Mouse (Mus musculus) left cerebral cortex, postnatal 14 days (tissue): ENCODE results near the gene Tpd52l2. TPM values are rescaled to one million over a fixed set of nuclear protein-coding genes. Genes with fewer than 3 reads are reported as not detected.
A peak's percentile ranks its signal among the peaks of the same experiment; 100 is the strongest.

Experiments used
- DNase-seq, 2 experiments: peaks; one replicate each; pipeline ENCODE4 v3.0.0; 2021 to 2022; ENCODE audit warnings: low spot score in 2 of 2, mixed read lengths in 1 of 2
- intact Hi-C: fragments of 180-260 bp; cut with DNase I; formaldehyde crosslinking; loops from one replicate; pipeline ENCODE4 v1.15.1; 2025
- long read RNA-seq, 2 experiments: library from polyadenylated mRNA; stranded (forward); transcript quantifications; one replicate each; pipeline ENCODE4 v2.0.0; 2021
- total RNA-seq, 2 experiments: library from RNA; stranded (reverse); gene quantifications; 2 replicates each; pipeline ENCODE4 v1.2.3; 2021

The Tpd52l2 gene
- total RNA-seq = 10 to 100 TPM; 69.5 to 74.8 TPM
- long read RNA-seq, experiment 1, transcript Tpd52l2-203 (9 exons, 985 nt) = minor isoform, 5 of 73 reads
- long read RNA-seq, experiment 1, transcript Tpd52l2-204 (6 exons, 3,475 nt) = minor isoform, 7 of 73 reads
- long read RNA-seq, experiment 1, transcript Tpd52l2-202 (7 exons, 1,799 nt) = major isoform, 9 of 73 reads
- long read RNA-seq, experiment 1, transcript Tpd52l2-201 (7 exons, 2,950 nt) = minor isoform, 5 of 73 reads
- long read RNA-seq, experiment 1, partial matches to known transcripts = 4 of 73 reads
- long read RNA-seq, experiment 1, other reads (novel, unspliced or antisense) = 38 of 73 reads
- long read RNA-seq, experiment 2, transcript Tpd52l2-202 (7 exons, 1,799 nt) = major isoform, 9 of 66 reads
- long read RNA-seq, experiment 2, transcript Tpd52l2-208 (8 exons, 3,603 nt) = minor isoform, 6 of 66 reads
- long read RNA-seq, experiment 2, transcript Tpd52l2-203 (9 exons, 985 nt) = minor isoform, 7 of 66 reads
- long read RNA-seq, experiment 2, transcript Tpd52l2-201 (7 exons, 2,950 nt) = minor isoform, 8 of 66 reads
- long read RNA-seq, experiment 2, partial matches to known transcripts = 4 of 66 reads
- long read RNA-seq, experiment 2, other reads (novel, unspliced or antisense) = 28 of 66 reads

DNA sequence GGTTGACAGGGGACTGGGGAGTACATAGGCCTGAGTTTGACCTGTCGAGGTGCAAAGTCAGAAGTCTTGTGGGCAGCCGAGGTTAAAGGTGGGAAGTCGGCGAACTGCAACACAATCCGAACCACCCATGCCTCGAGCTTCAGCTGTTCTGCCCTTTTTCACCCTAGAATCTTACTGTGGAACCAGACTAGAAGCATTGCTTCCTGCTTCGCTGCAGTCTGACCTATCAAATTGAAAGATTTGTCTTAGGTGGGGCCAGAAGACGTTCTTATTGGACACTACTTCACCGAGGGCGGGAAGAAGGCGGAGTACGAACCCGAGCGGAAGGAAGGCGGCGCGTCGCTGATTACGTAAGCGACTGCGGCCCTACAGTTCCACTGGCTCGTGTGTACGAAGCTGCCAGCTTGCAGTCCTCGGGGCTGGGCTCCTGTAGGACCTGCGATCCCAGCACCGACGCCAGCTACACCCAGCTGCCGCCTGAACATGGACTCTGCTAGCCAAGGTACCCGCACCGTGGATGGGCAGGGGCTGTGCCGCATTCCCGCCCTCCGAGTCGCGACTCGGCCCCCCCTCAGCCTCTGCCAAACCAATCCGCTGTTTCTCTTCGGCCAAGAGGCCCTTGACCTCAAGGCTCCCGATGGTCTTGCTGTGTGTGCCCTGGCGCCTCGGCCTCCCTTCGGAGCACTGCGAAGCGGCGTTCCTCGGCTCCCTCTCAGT is at the start of gene Tpd52l2:
Gene Tpd52l2 (plus strand): TSS at position 312 of the 717 bp plus-strand sequence.
- intact Hi-C loops = loop anchor here (5.0 kb wide), 2 partner anchors 85 to 105 kb away; no protein-coding TSS in a partner anchor
- DNase-seq = peak; percentile 95 to 96

DNA sequence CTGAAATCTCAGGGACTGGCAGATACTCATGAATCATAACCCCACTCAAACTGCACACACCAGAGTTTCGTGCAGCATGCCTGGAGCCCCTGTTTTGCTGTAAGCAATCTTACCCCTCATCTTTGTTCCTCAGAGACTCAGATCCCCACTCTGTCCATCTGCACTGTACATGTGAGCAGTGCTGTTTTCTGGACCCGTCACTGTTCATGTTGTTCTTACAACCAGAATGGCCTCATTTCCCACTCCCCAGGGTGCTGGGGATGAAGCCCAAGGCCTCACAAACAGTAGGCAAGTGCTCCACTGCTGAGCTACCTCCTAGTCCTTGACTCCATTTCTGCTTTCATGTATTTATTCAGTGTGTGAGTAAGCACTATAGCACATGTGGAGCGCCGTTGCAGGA is 44.8 kb upstream of the Tpd52l2 start:
- no peak for DNase-seq
- intact Hi-C loops = no loop called here

DNA sequence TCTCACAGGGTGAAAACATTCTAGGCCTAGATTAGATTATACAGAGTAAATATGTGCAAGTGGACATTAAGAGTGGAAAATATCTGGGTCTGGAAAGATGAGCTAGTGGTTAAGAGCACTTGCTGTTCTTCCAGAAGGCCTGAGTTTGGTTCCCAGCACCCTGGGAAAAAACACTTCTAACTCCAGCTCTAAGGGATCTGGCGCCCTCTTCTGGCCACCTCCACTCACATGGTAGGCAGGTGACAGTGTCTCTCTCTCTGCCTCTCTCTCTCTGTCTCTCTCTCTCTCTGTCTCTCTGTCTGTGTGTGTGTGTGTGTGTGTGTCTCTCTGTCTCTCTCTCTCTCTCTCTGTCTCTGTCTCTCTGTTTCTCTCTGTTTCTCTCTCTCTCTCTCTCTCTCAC is 43.7 kb upstream of the Tpd52l2 start:
- DNase-seq = no peak
- intact Hi-C loops = no loop called here

DNA sequence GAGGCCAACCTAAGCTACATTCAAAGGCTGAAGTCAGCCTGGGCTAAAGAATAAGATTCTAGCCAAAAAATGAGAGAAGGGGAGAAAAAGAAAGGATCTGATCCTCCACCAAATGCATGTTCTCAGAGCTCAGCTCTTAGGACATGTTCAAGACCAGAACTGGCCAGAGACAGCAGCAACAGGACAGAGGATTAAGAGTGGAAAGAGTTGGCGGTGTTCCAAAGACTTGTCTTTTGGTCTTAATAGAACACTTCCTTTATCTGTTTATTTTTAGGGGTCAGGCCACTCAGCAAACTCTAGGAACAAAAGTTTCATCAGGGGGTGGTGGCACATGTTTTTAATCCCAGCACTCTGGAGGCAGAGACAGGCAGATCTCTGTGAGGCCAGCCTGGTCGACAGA is 41.0 kb upstream of the Tpd52l2 start:
- DNase-seq = no peak
- intact Hi-C loops = loop anchor here (5.0 kb wide), 1 partner anchor 44 kb away; no protein-coding TSS in a partner anchor

DNA sequence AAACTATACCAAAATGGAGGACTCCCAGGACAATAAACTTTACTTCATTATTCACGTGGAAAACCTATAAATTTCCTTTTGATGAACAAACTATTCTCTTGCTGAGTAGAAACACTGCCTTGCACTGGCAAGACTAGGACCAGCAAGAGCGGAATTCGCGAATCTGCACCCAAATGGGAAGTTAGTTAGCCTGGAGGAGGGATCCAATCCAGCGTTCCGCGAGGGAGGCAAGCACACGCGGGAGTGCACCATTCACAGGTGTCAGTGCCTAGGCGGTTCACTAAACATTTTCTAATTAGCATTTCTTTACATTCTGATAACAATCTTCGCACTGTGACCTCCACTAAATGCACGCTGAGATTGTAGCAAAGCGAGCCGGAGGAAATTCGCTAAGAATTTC is 39.1 kb upstream of the Tpd52l2 start:
- intact Hi-C loops = loop anchor here (5.0 kb wide), 1 partner anchor 46 kb away; no protein-coding TSS in a partner anchor
- DNase-seq = peak; percentile 16 to 24

DNA sequence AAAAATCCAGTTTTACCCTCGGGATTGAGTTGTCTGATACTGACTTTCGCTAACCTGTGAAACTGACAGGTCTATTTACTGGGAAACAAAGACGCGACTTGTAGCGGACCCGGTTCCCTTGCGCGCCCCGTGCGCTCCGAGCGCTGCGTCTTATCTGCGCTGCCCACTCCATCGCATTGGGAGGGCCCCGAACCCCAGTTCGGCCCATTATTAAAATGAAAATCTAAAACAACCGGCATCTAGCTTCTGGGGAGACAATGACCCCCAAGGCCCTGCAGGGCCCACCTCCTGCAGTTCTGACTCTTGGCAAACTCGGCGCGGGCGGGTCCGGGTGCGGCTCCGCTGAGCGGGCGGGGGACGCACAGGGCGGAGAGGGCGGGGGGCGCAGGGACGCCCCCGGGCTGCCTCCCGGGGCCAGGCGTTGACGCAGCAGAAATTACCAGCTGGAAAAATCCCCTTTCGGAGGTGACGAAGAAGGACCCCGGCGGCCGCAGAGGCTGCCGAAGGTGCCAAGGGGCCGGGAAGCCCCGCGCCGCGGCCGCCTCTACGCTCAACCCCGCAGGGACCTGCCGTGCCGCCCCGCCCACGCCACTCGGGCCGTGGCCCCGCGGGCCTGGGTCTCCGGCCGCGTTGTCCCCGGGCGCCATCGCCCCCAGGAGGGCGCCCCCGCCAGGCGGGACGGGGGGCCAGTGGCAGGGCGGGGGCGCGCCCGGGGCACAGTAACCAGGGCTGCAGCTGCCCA is 38.4 kb upstream of the Tpd52l2 start:
- no peak for DNase-seq
- intact Hi-C loops = loop anchor here (5.0 kb wide), 1 partner anchor 46 kb away; no protein-coding TSS in a partner anchor

DNA sequence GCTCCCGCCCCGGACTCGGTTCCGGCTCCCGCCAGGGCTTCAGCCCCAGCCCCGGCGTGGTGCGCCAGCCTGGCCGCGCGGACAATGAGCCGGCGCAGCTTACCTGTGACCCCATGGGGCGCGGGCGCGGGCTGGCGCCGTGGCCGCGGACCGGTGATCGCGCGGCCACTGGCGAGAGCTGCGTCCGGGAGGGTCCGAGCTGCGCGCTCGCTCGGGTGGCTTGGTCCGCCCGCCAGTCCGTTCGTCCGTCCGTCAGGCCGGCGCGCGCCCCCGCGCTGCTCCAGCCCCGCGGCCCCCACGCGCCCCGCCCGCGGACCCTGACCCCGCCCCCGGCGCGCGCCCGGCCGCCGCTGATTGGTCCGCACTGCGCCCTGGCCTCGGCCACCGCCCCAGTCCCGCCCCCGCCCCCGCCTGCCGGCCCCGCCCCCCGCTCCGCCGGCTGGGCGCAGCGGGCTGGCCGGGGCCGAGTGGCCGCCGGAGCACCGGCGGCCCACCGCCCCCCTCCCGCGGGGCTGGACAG is 37.7 kb upstream of the Tpd52l2 start, which contains the start of gene Zbtb46:
Gene Zbtb46 (minus strand): TSS at position 274 of the 520 bp plus-strand sequence.
- DNase-seq = peak; percentile 52 to 78
- intact Hi-C loops = loop anchor here (5.0 kb wide), 1 partner anchor 47 kb away; no protein-coding TSS in a partner anchor

DNA sequence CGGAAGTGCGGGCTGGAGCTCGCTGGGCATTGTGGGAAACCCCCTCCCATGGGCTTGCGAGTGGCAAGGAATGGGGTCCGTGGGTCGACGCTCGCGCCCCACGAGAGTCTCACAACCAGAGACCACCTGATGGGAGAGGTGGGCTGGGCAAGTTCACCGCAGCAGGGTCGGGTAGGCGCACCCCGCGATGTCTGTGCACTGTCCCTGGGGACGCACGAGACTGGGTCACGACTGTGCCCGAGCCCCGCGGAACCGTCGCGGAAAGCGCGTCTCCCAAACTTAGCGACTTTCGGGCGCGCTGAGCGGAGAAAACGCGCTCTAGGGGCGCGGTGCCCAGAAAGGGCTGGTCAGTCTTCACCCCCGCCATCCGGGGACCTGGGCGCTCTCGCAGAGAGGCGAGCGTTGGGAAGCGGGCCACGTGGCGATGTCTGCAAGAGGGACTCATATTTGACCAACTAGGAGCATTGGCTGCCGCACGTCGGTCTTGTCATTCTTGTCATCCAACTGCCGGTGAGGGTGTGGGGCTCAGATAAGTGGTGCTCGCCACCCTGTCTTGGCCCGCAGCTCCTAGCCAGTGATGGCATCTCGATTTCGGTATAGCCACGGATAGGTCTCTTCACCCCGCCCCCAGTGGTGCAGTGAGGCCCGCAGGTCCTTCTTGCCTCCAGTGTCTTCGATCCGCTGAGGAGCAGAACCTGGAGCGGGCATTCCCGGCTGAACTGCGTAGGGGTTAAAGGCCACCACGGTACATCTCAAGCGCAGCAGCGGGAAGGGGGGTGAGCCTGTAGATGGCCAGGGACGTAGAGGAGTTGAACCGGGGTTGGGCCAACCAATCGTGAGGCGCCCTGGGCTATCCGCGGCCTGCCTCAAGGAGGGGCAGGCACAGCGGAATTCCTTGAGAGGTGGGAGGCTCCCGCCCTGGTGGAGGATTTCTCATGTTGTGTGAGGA is 37.0 kb upstream of the Tpd52l2 start:
- intact Hi-C loops = loop anchor here (5.0 kb wide), 1 partner anchor 48 kb away; no protein-coding TSS in a partner anchor
- DNase-seq = peak; percentile 29 to 73

DNA sequence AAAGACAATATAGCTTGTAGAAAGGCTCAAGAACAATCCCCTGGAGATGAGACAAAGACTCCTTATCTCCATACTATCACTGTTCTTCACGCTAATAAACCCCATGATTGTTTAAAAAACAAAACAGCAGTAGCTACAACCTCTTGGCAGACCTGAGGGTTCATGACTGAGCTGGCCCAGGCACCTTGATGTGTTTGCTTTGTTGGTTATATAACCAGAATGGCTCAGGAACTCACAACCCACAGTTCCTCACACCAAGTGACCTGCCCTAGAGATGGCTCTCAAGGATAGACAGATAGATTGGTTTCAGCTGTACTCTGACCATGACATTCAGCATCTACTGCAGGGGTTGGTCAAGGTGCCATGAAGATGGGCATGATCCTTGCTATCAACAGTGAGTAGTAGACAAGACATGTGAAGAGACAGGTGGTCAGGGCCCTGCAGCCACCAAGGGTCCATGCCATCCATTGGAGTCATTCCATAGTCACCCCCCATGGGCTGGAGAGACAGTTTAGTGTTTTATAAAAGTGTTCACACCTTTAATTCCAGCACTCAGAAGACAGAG is 35.3 kb upstream of the Tpd52l2 start:
- DNase-seq = no peak
- intact Hi-C loops = no loop called here

DNA sequence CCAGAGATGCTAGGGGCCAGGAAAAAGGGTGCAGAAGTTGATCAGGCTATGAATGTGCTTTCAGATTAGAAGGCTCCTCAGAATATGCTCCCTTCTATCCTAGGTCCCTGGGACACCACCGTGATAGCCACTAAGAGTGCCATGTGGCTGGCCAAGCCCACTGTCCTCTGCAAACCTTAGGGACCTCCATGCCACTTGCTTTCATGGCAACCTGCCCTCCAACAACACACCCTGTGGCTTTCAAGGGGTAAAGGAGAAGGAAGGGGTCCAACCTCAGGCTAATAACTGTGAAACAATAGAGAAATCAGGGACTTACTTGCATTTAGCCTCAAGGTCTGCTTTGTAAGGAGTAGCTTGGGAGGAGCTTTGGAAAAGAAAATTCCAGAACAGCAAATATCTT is 34.3 kb upstream of the Tpd52l2 start:
- DNase-seq = no peak
- intact Hi-C loops = no loop called here

DNA sequence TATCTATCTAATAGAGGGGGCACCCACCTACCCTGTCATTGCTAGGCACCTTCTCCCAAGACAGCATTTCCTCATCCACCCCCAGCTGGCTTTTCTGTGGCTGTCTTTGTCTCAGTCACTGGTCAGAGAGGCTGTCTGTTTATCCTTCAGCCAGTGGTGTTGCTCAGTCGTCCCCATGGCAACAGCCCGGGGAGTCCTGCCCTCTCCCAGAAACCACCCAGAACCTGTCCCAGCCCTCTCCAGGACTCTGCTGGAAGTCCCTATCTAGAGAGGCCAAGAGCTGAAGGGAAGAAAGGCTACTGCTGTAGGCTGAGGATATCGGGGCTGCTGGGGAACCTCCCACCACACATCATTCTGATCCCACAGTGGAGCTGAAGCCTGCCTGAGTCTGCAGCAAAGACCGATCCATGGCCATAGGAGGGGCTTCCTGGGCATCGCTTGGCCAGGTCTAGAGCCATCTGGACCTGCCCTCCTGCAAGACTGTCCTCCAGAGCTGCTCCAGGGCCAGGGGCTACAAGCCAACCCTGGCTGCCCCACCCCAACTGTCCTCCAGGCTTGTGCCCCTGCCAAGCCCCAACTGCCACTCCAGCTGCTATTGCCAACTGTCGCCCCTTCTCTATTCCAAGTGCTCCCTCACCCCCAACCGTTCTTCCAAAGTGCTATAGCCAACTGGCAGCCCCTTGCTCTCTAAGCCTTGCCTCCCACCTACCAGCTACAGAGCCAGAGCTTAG is 33.8 kb upstream of the Tpd52l2 start:
- intact Hi-C loops = no loop called here
- peak; percentile 47 to 83 for DNase-seq

DNA sequence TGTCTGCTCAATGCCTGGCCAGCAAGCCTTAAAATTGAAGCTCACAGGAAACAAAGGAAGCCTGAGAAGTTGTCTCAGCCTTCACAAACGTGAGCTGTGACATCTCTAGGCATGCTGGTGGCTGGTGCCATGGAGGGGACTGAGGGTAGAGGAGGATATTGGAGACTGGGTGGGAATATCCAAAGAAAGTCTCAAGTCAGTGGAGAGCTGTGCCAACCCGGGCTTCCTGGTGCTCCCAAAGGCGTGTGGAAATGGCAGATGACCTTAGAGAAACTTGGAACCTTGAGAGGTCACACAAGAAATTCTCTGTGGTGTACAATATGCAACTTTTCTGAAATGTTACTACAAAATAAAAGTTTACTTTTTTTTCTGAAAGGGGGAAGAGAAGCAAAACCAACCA is 31.5 kb upstream of the Tpd52l2 start:
- DNase-seq = no peak
- intact Hi-C loops = no loop called here

DNA sequence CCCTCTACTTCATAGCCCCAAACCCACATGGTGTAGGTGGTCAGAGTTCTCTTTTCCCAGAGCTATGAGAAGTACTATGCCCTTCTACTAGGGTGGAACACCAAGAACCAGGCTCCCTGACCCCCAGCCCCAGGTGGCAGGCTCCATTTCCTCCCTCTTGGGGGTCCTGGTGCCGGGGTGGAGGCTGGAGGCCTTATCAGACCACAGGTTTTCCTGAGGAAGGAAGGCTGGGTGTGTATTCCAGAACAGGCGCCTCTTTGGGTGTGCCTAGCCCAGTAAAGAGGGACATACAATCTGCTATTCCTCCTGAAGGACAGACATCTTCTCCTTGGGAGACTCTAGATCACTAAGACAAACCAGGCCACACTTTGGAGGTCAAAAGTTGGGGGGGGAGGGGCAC is 26.7 kb upstream of the Tpd52l2 start:
- no peak for DNase-seq

DNA sequence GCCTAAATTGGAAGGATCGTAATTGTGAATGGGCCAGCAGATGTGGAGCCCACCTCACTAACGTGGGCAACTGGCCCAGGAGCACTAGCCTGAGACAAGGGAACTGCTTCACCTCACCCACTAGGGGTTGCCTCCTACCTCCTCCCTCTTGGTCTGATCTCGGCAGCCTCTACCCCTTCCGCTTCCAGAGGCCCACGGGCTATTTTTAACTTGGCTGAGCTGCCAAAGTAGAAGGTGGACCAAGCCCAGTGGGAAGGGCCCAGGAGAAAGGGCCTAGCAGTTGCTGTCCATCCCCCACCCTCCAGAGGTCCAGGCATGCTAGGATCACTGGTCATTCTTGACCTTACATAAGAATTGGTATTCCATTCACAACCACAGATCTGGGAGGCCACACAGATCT is 25.7 kb upstream of the Tpd52l2 start:
- DNase-seq = no peak
- intact Hi-C loops = no loop called here

More for the DNA sequence above, 26.7 kb upstream of the Tpd52l2 start:
- intact Hi-C loops = no loop called here

DNA sequence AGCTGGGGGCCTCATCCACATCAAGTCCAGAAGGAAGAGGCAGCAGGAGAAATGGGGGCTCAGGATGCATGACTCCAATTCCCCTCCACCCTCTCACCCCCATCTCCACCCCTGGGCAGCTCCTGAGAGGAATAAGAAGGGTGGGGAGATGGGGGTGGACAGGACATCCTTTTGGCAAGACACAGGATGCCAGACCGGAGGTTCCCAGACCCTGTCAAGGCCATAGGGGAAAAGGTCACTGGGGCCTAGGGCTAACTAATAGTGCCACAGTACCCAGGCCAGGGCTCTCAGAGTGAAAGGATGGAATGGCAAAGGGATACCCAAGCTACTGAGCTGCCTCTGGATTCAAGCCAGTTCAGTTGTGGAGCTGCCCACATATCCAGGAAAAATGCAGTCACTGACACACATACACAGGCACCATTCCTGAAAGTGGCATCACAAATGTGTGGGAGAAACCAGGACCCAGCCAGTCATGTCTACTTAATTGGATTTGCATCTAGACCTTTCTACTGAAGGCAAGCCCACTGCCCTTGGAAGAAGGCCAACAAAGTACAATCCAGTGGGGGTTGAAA is 24.6 kb upstream of the Tpd52l2 start:
- intact Hi-C loops = no loop called here
- DNase-seq = peak in 1 of 2 experiments; percentile 36

DNA sequence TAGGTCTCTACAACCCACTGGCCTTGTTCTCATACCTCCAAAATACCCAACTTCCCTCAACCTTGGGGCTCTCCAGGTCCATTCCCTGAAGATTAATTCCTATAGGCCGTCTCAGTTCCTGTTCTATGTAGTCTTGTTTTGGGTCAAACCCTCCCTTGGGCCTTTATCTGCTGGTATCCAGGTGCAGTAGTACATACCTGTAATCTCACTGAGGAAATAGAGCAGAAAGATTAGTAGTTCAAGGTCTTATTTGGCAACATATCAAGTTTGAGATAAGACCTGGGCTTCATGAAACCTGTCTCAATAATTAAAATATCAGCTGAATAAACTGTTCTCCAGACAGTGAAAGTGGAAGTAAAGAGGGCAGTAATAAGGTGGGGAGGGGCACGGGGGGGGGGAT is 13.8 kb upstream of the Tpd52l2 start:
- intact Hi-C loops = no loop called here
- DNase-seq = no peak
